Mouse (Mus musculus): ENCODE data around the gene Zfp507. TPM values are rescaled to one million over a fixed set of nuclear protein-coding genes. Genes with fewer than 3 reads are reported as not detected.
A peak's percentile ranks its signal among the peaks of the same experiment; 100 is the strongest.

Gene Zfp507
- total RNA-seq, 2 experiments from 2014 or later: 26.5 to 26.9 TPM

DNA sequence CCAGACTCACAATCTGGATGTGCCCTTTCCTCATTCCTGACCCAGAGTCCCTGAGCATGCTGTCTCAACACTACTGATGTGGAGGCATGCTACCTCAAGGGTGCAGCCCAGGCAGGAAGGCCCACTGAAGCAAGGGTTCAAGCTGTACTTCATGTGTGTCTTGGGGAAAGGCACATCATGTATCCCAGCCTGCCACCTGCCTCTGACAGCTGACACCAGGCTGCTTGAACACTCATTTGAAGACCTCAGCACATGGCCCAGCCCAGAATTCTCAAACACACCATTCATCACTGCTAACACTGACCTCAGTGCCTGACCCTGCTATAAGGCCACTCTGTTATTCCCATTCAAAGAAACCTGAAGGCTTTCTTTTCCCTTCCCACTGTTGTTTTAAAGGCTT, 20.6 kb downstream of the Zfp507 start:
- no peak for DNase-seq

GRCm38 (mm10) chr7:35774127-35774526, 28.7 kb downstream of the Zfp507 start:
- DNase-seq: no peak

- no peak for DNase-seq
Measured at GRCm38 (mm10) chr7:35772347-35772746, 30.5 kb downstream of the Zfp507 start.

DNA sequence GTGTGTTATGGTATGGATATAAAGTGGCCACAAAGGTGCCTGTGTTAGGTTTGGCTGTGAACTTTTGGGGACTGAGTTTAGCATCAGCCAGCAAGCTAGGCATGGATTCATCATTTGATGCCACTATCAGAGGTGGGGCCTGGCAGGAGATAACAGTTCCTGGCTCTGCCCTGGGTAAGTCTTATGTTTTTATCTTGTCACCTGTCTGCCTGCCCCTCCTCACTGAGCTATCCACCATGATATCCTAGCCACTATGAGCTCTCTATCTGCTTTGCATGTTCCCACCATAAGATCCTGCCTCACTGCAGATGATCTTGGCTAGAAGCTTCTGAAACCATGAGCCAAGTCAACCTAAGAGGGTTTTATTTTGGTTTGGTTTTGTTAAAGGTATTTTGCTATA, 31.7 kb downstream of the Zfp507 start:
- no peak for DNase-seq

DNA sequence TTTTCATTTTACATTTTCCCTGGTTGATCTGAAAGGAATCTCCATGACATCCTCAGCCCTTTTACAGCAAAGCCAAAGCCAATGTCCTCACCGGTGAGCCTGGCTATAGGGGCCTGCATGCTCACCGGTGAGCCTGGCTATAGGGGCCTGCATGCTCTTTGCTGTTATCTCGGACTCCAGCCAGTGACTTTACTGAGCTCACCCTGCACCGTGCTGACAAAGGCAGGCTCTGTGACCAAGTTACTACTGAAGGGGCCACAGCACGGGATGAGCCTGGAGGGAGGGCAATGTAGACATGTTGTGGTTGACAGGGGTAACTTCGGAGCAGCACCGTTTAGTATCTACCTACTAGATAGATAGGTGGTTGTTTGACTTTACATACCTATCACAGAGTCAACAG, 32.7 kb downstream of the Zfp507 start:
- DNase-seq: no peak

- DNase-seq: peak in 1 of 2 experiments; percentile 24
Measured at GRCm38 (mm10) chr7:35764461-35764860, 38.3 kb downstream of the Zfp507 start.

- no peak for DNase-seq
Measured at GRCm38 (mm10) chr7:35761801-35762200, 41.0 kb downstream of the Zfp507 start.

DNA sequence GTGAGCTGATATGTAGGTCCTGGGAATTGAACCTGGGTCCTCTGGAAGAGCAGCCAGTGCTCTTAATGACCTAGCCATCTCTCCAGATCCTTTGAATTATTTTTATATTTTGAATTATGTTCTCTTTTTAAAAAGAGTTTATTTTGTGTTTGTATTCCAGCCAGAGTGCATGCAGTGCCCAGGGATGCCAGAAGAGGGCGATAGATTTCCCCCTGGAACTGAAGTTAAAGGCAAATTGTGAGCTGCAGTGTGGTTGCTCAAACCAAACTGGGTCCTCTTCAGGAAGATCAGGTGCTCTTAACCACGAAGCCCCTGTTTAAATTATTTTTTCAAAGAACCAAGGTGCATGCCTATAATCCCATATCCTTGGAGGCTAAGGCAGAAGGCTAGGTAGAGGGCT, 43.2 kb downstream of the Zfp507 start:
- DNase-seq: no peak

DNA sequence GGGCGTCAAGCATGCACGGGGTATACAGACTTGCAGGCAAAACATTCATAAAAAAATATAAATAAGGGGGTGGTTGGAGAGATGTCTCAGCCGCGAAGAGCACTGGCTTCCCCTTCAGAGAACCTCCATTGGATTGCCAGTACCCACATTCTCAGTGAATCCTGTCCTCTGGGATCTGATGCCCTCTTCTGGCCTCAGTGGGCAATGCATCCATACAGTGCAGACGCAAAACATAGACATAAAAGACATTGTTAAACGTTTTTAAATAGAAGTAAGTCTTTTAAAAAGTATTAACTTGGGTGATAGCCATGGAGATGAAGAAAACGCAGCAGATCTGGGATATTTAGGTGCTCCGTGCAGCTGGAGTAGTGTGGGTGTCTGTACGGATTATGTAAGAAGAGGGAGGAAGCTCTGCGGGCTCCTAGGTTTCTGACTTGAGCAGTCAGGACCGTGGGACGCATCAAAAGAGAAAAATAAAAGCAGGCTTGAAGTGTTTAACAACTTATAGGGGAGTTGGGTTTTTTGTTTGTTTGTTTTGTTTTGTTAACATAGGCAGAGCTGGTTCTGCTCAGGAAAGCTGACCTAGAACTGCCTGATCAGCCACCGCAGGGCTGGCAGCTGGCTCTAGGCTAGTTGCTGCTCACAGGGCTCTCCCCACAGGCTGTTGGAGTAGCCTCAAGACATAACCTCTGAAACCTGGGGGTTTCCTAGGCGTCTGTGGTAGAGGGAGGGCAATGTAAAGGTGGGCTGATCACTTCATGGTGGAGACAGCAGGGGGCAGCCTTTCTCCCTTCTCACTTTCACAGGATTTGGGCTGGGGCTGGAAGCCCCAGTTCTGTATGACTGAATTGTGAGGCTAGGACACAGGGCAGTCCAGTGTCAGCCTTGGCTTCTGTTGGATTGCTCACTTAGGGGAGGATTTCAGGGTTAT, 46.0 kb downstream of the Zfp507 start:
- peak in 1 of 2 experiments; percentile 30 for DNase-seq

- no peak for DNase-seq
Measured at GRCm38 (mm10) chr7:35754886-35755168, 48.0 kb downstream of the Zfp507 start.

DNA sequence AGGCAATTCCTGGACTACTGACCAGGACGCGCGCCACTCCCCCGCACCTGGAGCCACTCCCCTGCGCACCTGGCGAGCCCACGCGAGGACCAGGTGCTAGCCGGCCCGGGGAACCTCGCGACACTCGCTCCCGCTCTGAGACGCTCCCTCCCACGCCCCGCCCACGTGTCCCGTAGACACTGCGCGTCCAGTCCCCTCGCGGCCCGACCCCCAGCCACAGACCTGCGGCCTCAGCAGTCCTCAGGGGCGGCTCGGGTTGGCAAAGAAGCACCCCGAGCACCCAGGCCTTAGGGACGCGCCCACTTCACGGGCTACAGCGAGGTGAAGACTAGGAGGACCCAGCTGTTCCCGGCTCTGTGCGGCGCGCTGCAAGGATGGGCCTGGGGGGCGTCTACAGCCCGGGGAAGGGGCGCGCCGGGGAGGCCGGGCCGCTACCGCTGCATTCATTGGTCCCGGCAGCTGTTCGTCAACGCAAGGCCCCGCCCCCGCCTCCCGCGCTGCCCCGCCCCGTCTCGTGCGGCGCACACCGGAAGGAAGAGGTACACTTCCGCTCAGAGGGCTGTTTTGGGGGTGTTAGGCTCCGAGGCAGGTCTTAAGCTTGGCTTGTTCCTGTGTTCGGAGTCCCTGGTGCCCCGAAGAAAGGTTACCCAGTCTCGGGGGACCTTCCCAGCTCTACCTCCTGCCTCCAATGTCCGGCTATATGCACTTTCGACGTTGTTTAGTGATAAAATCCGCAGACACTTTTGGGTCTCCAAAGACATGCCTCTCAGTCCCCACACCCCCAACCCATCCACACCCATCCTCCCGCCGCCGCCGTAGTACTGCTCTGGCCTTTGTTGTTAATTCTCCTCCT, 48.5 kb downstream of the Zfp507 start, which contains the start of gene Dpy19l3:
TSS of gene Dpy19l3 (minus strand) at position 422 of the 853 bp plus-strand sequence.
- DNase-seq: peak; percentile 93

GRCm38 (mm10) chr7:35753319-35754032, 49.3 kb downstream of the Zfp507 start:
- peak in 1 of 2 experiments; percentile 46 for DNase-seq

GRCm38 (mm10) chr7:35750873-35751272, 51.9 kb downstream of the Zfp507 start:
- no peak for DNase-seq

DNA sequence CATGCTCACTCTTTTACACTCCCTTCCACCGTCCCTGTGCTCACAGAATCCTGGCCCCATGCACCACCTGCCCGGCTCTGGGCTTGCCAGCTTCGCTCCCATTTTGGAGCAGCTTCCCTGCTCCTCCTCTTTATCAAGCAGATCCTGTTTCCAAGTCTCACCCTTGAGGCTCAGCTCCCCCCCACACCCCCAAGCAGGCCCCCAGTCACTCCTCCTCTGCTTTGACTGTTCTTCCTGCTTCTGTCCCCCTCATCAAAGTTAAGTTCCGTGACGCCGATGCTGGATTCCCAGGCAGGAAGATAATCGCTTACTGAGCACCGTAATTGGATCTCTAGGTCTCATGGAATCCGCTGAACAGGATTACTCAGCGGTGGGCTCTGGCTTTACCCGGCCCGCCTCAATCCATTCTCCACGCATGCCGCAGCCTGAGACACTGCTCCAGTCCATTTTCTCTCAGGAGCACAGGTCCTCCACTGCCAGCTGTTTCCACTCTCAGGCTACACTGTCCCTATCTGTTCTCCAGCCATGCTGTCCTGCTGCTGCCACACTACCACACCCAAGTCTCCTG, 55.3 kb downstream of the Zfp507 start:
- no peak for DNase-seq

GRCm38 (mm10) chr7:35746686-35747396, 56.0 kb downstream of the Zfp507 start:
- DNase-seq: no peak

DNA sequence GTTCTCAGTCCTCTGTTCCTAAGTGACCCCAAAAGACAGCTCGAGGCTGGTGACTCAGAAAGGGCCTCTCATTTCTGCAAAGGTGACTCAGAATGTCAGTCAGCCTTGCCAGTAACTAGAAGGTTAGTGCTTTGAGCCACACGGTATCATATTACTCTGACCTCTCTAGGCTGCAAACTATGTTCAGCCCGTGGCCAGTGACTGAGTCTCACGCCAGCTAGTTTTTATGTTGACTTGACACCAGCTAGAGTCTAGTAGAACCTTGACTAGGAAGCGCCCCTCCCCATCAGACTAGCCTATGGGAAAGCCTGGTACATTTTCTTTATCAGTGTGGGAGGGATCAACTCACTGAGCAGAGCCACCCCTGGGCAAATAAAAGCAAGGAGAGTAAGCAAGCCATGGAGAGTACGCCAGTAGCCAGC, 57.5 kb downstream of the Zfp507 start:
- peak; percentile 66 to 69 for DNase-seq

DNA sequence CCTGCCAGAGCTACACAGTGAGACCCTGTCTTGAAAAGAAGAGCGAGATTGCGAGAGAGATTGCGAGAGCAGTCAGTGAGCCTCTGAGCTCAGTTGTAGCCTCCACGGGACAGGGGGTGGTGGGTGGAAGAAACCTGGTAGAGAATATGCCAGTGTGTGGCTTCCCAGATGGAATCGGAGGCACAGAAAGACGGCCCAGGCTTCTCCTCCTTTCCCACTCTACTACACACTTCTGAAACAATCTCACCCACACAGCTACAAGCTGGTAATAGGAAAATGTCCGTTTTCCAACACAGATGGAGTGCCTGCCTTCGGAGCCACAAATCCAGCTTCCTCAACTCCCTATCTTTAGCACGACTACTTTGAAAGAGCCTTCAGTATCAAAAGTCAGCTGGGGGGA, 58.0 kb downstream of the Zfp507 start:
- DNase-seq: no peak

DNA sequence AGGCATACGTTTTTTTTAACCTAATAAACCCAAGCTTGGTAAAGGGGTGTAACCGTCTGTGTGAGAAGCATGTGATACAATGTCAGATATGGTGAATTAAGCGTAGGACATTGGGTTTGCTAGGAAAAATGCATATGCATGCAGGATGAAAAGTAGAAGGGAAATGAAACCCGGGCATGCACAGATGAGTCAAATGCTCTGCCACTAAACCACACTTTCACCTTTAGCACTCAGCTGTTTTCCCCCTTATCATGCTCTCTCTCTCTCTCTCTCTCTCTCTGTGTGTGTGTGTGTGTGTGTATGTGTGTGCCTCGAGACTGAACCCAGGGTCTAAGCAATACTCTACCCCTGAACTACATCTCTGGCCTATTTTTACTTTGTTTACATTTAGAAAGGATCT, 60.5 kb downstream of the Zfp507 start:
- DNase-seq: no peak

DNA sequence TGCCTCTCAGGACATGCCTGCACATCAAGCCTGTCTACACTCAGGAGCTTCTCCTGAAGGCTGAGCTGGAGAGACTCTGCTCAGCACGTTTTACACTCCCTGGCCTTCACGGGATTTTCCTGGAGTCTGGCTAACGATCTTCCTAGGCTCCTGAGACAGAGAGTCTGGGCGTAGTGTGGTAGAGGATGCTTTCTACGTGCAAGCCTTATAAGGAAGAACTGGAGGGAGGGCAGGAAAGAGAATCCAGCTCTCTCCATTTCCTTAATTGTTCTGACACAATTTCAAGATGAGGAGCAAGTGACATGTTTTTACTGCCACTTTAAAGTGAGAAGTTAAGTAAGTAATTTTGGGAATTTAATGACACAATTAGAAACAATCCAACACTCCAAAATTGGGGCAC, 60.9 kb downstream of the Zfp507 start:
- DNase-seq: no peak

GRCm38 (mm10) chr7:35740489-35741230, 62.1 kb downstream of the Zfp507 start:
- DNase-seq: peak; percentile 79 to 85

GRCm38 (mm10) chr7:35738871-35739270, 63.9 kb downstream of the Zfp507 start:
- no peak for DNase-seq
